Mouse (Mus musculus) ES-CJ7 (cell line): ENCODE measurements around the gene Gm42906.

Source experiments
- DNase-seq: peaks from one replicate; pipeline ENCODE4 v3.0.0; 2011; ENCODE audit warnings: low read depth, low spot score

Gm42906 gene

DNA sequence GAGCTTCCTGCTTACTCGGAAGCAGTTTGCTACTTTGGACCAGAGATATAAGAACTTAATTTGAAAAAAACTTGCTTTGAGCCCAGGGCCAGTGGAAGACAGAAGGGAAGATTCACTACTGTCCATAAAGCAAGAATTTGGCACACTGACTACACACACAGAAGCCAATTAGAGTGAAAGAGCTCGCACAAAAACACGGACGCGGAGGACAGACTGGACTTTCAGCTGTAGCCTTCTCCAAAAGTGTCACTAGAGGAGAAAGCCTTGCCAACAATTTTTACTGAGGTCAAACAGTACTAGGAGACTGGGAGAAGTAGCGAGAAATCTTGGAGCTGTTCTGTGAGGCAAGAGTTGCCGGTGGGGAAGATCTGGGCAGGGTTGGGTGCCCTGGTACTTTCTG, 128.4 kb downstream of the Gm42906 start:
- no peak for DNase-seq

- DNase-seq = no peak
These were observed 129.6 kb downstream of the Gm42906 start for GRCm38 (mm10) chr5:151298371-151298770.

- no peak for DNase-seq
These were observed 131.7 kb downstream of the Gm42906 start for GRCm38 (mm10) chr5:151296244-151296643.

DNA sequence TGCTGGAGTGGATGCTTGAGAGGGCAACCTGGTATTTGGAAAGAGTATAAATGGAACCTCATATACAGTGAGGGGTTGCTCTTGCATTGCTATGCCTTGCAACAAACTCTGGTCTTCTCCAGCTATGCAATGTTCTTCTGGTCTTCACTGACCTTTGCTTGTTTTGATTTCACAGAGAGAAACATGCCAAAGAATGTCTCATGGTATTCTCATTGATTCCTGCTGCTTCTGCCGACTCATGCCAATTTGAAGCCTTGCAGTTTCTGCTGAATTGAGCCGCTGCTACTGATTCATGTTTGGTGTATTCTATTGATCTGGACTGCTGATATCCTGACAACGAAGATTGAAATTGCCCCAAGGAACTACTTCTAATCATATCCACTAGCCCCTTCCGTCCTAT, 134.4 kb downstream of the Gm42906 start:
- DNase-seq = no peak

GRCm38 (mm10) chr5:151292310-151292709, 135.7 kb downstream of the Gm42906 start:
- DNase-seq = peak; percentile 72

GRCm38 (mm10) chr5:151286331-151286730, 141.6 kb downstream of the Gm42906 start:
- DNase-seq = no peak

DNA sequence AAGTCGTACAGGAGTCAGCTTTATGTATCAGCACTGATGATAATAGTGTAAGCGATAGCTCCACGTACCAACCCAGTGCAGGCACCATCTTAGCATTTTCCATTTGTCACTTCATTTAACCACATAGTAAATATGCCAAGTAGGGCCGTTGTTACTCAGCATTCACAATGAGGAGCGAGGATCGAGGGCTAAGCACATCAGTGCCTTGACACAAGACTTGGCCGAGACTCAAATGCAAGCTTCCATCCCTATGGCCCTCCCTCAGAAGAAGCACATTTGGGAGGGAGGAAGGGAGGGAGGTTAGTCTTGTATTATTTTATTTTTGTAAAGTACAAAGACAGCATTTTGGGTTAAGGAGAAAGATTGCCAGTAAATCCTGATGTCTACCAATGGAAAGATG, 148.4 kb downstream of the Gm42906 start:
- no peak for DNase-seq

DNA sequence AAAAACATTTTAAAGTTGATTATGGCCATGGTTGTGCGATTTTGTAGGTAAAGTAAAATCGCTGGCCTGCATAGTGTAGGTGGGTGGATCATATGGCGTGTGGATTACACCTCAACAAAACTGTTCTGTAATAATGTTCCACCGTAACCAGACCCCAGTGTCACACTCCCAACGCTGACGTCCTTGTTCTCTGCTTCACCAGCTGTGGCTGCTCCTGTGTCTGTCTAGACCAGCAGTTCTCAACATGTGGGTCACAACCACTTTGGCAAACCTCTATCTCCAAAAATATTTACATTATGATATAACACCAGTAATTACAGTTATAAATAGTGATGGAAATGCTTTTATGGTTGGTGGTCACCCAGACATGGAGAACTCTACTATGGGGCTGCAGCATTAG, 150.0 kb downstream of the Gm42906 start:
- DNase-seq = no peak

- no peak for DNase-seq
These were observed 152.0 kb downstream of the Gm42906 start for GRCm38 (mm10) chr5:151275986-151276385.

- DNase-seq = no peak
These were observed 153.7 kb downstream of the Gm42906 start for GRCm38 (mm10) chr5:151274265-151274664.

- no peak for DNase-seq
These were observed 157.1 kb downstream of the Gm42906 start for GRCm38 (mm10) chr5:151270815-151271214.

DNA sequence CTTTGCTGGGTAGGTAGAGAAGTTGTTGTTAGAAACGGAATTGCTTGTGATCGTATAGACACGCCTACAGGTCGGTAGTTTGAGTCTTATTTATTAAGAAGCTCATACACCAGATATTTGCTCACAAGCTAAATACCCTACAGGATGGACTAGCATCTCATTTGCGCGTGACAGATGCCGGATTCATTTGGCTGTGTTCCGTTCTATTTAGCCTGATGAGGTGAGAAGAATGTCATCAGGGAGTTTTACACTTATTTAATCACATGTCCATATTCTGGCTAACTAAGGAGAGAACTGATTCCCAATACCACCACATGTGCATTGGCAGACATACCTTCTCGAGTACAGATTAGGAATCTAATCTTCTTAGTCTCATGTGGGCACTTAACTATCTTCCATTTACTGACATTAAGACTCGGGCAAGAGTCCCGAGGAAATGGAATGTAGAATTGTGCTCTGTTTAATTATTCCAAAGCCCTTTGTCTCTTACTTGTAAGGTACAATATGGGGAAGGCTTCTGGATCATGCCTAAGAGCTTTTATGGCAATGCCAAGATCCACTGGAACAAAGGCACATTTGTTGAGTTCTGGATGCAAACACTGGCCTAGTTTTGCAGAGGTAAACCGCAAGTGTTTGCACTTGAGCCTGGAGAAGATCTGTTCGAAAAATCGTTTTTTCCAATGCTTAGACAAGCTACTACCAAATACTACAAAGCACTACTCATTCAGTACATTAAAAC, 160.9 kb downstream of the Gm42906 start:
- DNase-seq = no peak

GRCm38 (mm10) chr5:151261558-151261957, 166.4 kb downstream of the Gm42906 start:
- no peak for DNase-seq

DNA sequence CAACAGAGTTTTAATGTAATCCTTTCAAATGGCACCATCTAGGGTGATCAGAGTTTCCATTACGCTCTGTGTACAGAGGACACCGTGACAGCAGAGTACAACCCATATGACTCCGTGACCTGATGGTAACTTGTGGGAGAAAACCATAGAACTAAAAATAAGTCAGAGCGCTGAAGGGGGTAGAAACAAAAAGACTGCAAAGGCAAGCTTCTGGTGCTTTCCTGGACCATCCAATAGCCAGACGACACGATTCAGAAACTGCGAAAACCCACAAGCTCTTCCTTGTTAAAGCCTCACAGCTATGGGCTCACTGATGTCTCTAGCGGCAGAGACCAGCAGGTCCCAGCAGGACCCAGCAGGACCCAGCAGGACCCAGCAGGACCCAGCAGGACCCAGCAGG, 175.8 kb downstream of the Gm42906 start:
- DNase-seq = no peak

DNA sequence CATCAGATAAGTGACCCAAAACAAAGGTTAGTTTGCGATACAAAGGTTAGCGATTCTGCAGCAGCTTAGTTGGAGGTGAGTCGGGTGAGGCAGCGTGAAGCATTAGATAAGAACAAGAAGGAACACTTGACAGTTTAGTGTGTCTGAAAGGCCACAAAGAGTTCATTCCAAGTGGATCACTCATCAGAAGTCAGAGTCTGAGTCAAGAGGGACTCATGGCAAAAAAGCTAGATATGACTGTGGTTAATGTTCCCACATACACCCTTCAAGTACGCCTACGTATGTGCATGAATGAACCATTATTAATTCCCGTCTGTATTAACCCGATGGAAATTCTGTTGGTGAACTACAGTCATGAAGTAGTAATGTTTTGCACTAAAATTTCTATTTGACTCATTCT, 176.3 kb downstream of the Gm42906 start:
- no peak for DNase-seq

GRCm38 (mm10) chr5:151248671-151249620, 179.0 kb downstream of the Gm42906 start:
- DNase-seq = no peak

DNA sequence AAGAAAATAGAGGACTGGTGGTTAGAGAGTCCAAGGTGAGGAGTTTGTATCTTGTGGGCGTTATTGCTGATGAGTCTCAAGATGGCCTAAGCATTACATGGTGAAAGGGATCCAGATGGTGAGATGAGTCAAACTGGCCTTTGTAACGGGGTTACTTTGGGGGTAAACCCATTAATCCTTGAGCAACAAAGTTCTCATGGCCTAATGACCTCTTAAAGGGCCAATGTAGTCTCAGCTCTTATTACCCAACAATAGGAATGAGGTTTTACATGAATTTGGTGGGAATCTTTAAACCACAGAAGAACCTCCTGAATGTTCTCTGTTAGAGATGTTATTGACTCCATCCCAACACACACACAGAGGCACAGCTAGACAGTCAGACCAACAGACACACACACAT, 179.9 kb downstream of the Gm42906 start:
- no peak for DNase-seq

DNA sequence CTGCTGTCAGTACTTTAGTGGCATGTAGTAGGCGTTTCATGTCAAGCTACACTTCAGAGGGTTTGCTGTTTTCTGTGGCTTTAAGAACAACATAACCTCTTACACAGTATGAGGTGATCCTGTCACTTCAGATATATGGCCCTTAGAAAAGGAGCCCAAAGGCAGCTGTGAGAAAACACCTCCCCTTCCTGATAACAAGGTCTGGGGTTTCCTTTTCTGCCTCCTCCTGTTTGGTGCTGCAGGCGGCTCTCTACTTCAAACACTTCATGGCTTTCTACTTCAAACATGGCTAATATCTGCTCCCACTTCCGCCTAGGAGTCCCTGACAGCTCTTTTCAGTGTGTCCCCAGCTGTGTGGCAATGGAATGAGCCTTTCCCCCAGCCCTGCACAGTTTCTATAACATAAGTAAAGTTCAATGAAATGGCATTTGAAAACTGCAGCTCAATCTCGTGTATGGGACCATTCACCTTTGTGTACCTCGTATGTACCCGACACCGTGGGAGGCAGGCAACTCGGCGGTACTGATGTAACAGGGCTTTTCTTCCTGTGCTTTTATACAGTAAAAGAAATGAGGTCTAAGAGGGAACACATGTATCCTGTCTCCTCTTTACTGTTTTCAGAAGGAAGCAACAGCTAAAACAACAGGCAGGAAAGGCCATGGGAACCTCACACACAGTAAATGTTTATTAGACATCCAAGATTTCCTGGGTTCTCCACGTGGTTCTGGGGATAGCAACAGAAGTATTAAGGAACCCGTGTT, 180.7 kb downstream of the Gm42906 start:
- DNase-seq = no peak

GRCm38 (mm10) chr5:151246287-151246686, 181.7 kb downstream of the Gm42906 start:
- DNase-seq = no peak

GRCm38 (mm10) chr5:151245571-151245970, 182.4 kb downstream of the Gm42906 start:
- DNase-seq = no peak

DNA sequence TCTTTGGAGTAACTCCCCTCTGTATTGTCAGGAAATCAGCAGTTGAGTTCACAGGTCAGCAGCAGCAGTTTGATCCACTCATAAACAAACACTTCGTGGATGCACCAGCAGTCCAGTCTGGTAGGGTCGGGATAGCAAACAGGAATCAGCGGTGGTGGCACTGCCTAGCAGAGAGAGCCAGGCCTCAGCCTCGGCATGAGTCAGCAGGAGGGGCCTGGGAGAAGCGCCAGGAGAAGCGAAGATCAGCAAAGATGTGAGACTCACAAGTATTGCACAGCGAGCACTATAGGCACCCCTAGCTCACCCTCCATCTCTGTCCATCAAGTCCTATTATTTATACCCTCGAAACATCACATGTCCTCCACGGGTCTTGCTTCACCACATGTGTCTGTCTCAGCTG, 189.2 kb downstream of the Gm42906 start:
- no peak for DNase-seq

DNA sequence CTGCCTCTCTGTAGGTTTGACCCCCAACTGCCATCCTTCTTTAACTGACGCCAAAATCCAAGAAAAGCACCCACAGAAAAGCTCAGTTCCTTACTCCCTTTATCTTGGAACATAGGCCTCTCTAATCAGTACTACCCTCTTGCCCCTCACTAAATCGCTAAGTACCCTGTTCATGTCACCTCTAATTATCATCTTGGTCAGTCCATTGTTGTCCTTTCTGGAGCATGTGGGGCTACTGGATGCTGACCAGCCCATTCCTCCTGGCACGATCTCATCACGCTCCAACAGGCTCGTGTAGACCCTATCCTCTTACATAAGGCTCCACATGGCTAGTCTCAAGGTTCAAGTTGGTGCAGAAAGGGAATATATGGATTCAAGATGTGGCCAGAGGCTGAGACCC, 191.6 kb downstream of the Gm42906 start:
- no peak for DNase-seq
